Mouse (Mus musculus) CH12.LX (cell line): ENCODE results near the gene Gpatch2.

Experiments
- EP300 ChIP-seq: IDR thresholded peaks from 2 replicates; pipeline ENCODE4 v1.6.1; 2011; ENCODE audit warnings: low read length, improper control_type of control experiment
- RCOR1 ChIP-seq: conservative IDR thresholded peaks from 2 replicates; pipeline ENCODE4 v1.6.1; 2012; ENCODE audit warnings: low read depth, mild to moderate bottlenecking, inconsistent platforms, low read length, improper control_type of control experiment

- no peak for TF ChIP-seq RCOR1
- TF ChIP-seq EP300: no peak
These were observed 11.2 kb downstream of the Gpatch2 start for GRCm38 (mm10) chr1:187226328-187227025.
